Mouse (Mus musculus) thymus, postnatal 4 days (tissue): ENCODE data around the gene Pirb.
"Not testable (repeated sequence)": the region's sequence is repeated elsewhere in the genome, so short reads cannot be mapped to it uniquely, and the experiment has no call there.

ENCODE experiments used
- DNase-seq: peaks from one replicate; pipeline ENCODE4 v3.0.0; 2021

The Pirb gene

DNA sequence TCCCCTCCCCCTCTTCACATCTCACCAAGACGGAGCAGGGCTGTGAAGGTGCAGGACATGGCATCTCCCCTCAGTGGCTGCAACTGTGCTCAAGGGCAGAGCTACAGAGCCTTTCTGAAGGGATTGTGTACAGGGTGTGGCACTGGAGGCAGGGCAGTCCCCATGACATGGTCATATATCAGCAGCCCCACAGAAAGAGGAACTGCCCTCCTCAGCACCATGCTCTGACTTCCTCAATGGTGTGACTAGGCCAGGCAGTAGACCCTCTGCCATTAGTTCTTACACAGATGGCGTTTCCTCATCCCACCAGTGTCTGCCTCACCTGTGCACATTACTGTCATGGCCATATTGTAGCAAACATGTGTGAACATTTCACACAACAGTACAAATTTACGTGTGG lies at the start of gene Pirb:
Gene Pirb (minus strand): TSS at position 124 of the 400 bp plus-strand sequence.
- DNase-seq = not testable (repeated sequence)

DNA sequence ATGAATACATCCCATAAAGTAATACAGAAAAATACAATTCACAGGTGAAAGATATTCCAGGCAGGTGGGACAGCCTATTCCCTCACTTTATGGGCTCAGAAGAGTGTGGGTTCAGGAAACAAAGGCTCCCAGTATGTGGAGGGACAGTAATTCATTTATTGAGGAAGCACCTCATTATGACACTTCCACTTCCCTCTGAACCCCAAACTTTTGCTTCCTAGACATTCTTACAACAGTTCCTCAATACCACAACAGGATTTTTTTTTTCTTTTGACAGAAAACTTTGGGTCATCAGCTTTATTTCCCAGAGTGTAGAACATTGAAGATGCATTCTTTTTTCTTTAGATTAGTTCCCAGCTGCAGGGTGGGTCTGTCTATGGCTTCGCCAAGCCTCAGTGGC lies 12.5 kb upstream of the Pirb start:
- DNase-seq = not testable (repeated sequence)

DNA sequence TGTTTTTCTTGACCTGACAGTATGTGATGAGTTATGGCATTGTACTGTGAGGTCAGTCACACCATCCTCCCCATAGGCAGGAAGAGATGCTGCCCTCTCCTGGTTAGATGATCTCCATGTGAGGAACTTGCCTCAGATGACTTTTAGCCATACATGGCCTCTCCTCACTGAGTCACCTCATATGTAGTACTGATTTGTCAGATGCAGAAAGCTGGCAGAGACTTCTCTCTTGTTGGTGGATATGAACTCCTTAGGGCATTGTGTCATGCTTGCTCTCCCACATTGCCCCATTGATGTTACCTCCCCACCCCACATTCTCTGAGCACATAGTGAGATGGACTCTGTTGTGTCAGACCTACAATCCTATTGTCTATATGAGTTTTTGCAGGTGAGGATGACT lies 5.3 kb upstream of the Pirb start:
- DNase-seq = not testable (repeated sequence)

DNA sequence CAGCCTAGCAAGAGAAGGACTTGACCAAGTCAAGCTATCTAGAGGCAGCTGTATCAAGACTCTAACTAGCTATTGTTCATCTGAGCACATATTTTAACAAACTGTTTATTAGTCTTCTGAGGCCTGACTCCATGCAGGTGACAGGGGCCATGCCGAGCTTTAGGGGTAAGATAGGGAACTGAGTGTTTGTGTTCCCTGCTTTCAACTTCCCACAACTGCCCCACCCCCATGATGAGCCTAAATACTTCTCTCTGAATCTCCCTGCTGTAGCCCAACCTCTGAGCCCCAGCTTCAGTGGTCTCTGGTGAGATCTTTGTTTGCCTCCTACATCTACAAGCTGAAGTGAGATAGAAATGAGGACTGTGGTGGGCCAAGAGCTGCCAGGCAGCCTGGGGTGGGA lies 4.9 kb downstream of the Pirb start:
- DNase-seq = no peak

- no peak for DNase-seq
Observed at GRCm38 (mm10) chr7:3712264-3712942, 7.8 kb downstream of the Pirb start.

- DNase-seq = no peak
Observed at GRCm38 (mm10) chr7:3709000-3709399, 11.2 kb downstream of the Pirb start.

DNA sequence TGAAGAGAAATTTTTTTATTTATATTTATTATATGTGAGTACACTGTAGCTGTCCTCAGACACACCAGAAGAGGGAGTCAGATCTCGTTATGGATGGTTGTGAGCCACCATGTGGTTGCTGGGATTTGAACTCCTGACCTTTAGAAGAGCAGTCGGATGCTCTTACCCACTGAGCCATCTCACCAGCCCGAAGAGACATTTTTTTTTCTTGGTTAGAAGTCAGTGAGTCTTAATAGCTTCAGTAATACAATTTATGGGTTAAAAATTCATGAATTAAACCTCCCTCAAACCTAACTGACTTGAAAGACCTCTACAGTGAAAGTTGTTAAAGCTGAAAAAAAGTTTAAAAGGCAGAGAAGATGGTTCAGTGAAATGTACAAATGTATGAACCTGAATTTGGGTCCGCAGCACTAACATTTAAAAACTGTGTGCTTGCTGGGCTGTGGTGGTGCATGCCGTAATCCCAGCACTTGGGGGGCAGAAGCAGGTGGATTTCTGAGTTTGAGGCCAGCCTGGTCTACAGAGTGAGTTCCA lies 11.7 kb downstream of the Pirb start:
- DNase-seq = not testable (repeated sequence)

- no peak for DNase-seq
Observed at GRCm38 (mm10) chr7:3707568-3708413, 12.4 kb downstream of the Pirb start.

DNA sequence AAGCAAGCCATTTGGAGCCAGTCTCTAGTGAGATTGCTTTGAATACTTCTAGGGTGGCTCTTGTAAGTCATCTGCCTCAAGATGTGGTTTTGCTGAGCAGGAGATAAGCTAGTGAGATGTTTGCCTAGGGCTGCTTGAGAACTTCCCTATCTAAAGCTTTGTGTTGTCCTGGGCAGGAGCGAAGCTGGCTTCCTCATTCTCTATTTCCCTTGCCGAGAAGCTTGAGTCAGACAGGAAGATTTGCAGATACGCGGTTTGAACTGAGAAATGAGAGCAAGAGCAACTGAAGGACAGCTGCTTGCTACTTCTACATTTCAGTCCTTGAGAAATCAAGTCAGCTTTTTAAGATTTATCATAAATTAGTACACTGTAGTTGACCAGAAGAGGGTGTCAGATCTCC lies 13.2 kb downstream of the Pirb start:
- no peak for DNase-seq

- no peak for DNase-seq
Observed at GRCm38 (mm10) chr7:3706343-3706934, 13.8 kb downstream of the Pirb start.

DNA sequence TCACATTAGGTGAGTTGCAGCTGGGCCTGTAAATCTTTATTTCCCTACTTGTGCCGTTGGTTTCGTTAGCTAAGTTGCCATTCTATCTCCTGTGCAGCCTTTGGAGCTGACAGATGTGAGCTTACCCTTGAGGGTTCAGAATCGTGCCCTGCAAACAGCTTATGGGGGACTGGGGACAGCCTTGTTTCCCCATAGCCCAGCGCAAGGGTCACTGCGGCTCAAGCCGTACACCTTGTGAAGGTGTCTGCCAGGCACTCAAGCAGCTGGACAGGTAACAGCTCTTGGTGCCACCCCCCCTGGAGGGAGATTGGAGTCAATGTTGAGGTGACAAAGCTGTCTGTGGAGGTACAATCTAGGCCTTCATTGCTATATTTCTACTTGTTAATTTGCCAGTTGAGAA lies 14.3 kb downstream of the Pirb start:
- DNase-seq = no peak

DNA sequence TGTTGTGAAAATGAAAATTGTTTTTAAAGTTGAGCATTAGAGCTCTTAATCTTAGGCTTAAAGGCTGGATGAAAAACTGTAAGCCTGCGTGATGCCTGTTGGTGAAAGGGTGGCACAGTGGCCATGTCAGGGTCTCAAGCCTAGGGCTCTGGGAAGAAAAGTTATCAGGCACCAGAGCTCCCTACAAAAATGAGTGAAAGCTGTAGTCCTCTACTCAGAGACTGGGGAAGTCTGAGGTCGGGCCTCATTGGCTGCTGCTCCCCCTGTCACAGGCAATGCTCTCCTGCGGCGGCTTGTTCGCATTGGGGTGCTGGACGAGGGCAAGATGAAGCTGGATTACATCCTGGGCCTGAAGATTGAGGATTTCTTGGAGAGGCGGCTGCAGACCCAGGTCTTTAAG lies 14.7 kb downstream of the Pirb start:
- DNase-seq = not testable (repeated sequence)

DNA sequence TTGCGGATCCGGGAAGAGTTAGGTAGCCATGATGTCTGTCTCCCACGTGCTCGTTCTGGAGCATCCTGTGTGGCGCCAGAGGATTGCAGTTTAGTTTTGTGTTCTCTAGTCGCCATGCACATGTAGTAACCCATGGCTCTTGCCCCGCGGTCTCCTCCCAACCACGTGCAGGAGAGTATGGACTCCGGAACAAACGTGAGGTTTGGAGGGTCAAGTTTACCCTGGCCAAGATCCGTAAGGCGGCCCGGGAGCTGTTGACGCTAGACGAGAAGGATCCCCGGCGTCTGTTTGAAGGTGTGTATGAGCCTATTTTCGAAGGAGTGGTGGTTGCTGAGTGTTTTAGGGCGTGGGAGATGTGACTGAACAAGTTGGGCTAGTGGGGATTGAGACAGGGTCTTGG lies 15.7 kb downstream of the Pirb start:
- no peak for DNase-seq

GRCm38 (mm10) chr7:3703879-3704441 lies 16.2 kb downstream of the Pirb start, which contains the start of gene Rps9:
Gene Rps9, plus strand, starts transcription at chr7:3703993.
- peak; percentile 96 for DNase-seq

- no peak for DNase-seq
Observed at GRCm38 (mm10) chr7:3703148-3703878, 16.9 kb downstream of the Pirb start.

DNA sequence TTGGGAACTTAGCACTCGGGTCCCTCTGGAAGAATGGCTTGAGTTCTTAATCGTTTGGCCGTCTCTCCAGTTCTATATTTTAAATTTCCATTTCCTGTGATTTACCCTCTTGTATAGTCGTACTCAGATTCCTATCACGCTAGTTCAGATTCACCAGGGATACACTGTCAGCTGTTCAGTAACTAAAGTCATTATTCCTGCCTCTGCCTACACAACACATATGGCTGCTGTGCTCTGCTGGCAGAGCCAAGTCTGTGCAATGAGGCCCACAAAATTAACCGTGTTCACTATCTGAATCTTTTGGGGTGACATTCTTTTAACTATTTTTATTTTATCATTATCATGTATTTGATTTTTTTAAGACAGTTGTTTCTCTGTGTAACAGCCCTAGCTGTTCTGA lies 21.7 kb downstream of the Pirb start:
- no peak for DNase-seq

DNA sequence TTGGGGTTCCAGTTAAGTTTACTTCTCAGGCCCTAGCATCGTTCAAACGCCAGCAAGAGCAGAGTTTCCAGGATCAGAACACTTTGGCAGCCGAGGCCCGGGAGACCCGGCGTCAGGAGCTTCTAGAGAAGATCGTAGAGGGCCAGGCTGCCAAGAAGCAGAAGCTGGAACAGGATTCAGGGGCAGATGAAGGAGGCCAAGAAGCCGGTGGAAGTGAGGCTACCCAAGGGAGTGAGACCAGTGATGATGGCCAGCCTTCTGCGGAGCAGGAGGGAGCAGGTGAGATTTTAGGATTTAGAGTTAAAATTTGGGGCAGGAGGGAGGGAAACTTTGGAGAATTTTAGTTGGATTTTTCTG lies 25.3 kb downstream of the Pirb start:
- DNase-seq = peak; percentile 32

GRCm38 (mm10) chr7:3694076-3694948 lies 25.9 kb downstream of the Pirb start:
- peak; percentile 79 for DNase-seq

- peak; percentile 75 for DNase-seq
Observed at GRCm38 (mm10) chr7:3693809-3694075, 26.4 kb downstream of the Pirb start.

GRCm38 (mm10) chr7:3692987-3693808 lies 27.0 kb downstream of the Pirb start, which contains the start of gene Mboat7:
Gene Mboat7, minus strand, starts transcription at chr7:3693523.
- DNase-seq = peak; percentile 99
